Mouse (Mus musculus) hindbrain, embryonic 14.5 days (tissue): ENCODE measurements at regions not wholly inside any gene's neighbourhood (a gene's known extent, or its start where the extent isn't known, plus 50 kb on each side); places are given as distances from the start of the nearest gene placed in this dataset.

Experiments used
- ATAC-seq: fragments of 200-750 bp; cut with Nextera tagmentation; 2 replicates; pipeline ENCODE4 v1.8.0; 2017; ENCODE audit warnings: moderate number of reproducible peaks, mild to moderate bottlenecking, moderate TSS enrichment, moderate library complexity; ENCODE audit not compliant: low FRiP score
- DNase-seq: peaks from one replicate; pipeline ENCODE4 v3.0.0-alpha.2; 2015; ENCODE audit warnings: low spot score
- H3K27ac ChIP-seq: fragments of 300-500 bp; sonication (generic); 2 replicates; pipeline ENCODE4 v1.5.1; 2014; ENCODE audit warnings: mild to moderate bottlenecking, moderate library complexity
- H3K27me3 ChIP-seq: fragments of 300-500 bp; sonication (generic); 2 replicates; pipeline ENCODE4 v1.6.1; 2014; ENCODE audit warnings: mild to moderate bottlenecking, low read length, mixed read lengths; ENCODE audit not compliant: control insufficient read depth, insufficient read depth
- H3K36me3 ChIP-seq: fragments of 300-500 bp; sonication (generic); replicated peaks from 2 replicates; pipeline ENCODE4 v1.6.1; 2014; ENCODE audit not compliant: control insufficient read depth, insufficient read depth
- H3K4me1 ChIP-seq: fragments of 300-500 bp; sonication (generic); replicated peaks from 2 replicates; pipeline ENCODE4 v1.6.1; 2014; ENCODE audit warnings: antibody characterized with exemption, low read length, mixed read lengths; ENCODE audit not compliant: control insufficient read depth, insufficient read depth
- H3K4me2 ChIP-seq: fragments of 300-500 bp; sonication (generic); replicated peaks from 2 replicates; pipeline ENCODE4 v1.6.1; 2014; ENCODE audit warnings: mild to moderate bottlenecking, moderate library complexity
- H3K4me3 ChIP-seq: fragments of 300-500 bp; sonication (generic); replicated peaks from 2 replicates; pipeline ENCODE4 v1.5.1; 2014; ENCODE audit warnings: mild to moderate bottlenecking, low read length
- H3K9ac ChIP-seq: fragments of 300-500 bp; sonication (generic); 2 replicates; pipeline ENCODE4 v1.6.1; 2014
- H3K9me3 ChIP-seq: fragments of 300-500 bp; sonication (generic); 2 replicates; pipeline ENCODE4 v1.6.1; 2016; ENCODE audit warnings: low read length; ENCODE audit not compliant: control insufficient read depth
- WGBS: fragments of 180-500 bp; shearing (Covaris S2); extraction: QIAGEN DNeasy Blood & Tissue Kit; methylation state at CpG from one replicate; pipeline ENCODE4 v1.1.7; 2014; 5-methylcytosine and 5-hydroxymethylcytosine counted together

- no peak for ATAC-seq
- peak; percentile 23 for DNase-seq
- Histone ChIP-seq H3K4me1 (0 out of 2 replicates have a peak, but pooled peaks cover 5% of the 10 kb centered on the region), H3K9ac (no peak overlapping the region), H3K36me3 (no peaks in the 10 kb centered on the region), H3K27ac (no peak overlapping the region), H3K27me3 (no peaks in the 10 kb centered on the region), H3K9me3 (no peaks in the 10 kb centered on the region), H3K4me3 (no peak overlapping the region), H3K4me2 (no peak overlapping the region)
- WGBS: 36% methylated on average over 3 of the region's 3 CpGs
Observed at GRCm38 (mm10) chr11:20967321-20967984, 123.6 kb upstream of the Peli1 start.

- ATAC-seq (no peak), DNase-seq (peak; percentile 21)
- H3K36me3 ChIP-seq: no peaks in the 10 kb centered on the region
- H3K9me3 ChIP-seq: no peaks in the 10 kb centered on the region
- no peak overlapping the region for H3K27ac ChIP-seq
- no peak overlapping the region for H3K9ac ChIP-seq
- 0 out of 2 replicates have a peak, but pooled peaks cover 5% of the 10 kb centered on the region for H3K4me1 ChIP-seq
- WGBS: 29% methylated on average over 2 of the region's 2 CpGs
- no peak overlapping the region for H3K4me2 ChIP-seq
- H3K4me3 ChIP-seq: no peak overlapping the region
- H3K27me3 ChIP-seq: no peaks in the 10 kb centered on the region
Observed at GRCm38 (mm10) chr11:20968341-20968740, 122.8 kb upstream of the Peli1 start.

GRCm38 (mm10) chr11:20973141-20973540, 118.0 kb upstream of the Peli1 start:
- Histone ChIP-seq H3K9ac (no peak overlapping the region), H3K4me3 (no peak overlapping the region), H3K36me3 (no peaks in the 10 kb centered on the region), H3K9me3 (no peaks in the 10 kb centered on the region), H3K27ac (no peak overlapping the region), H3K4me1 (0 out of 2 replicates have a peak, but pooled peaks cover 2% of the 10 kb centered on the region), H3K27me3 (no peaks in the 10 kb centered on the region), H3K4me2 (no peak overlapping the region)
- no peak for ATAC-seq
- 81% methylated on average over 3 of the region's 3 CpGs for WGBS
- no peak for DNase-seq

GRCm38 (mm10) chr11:20981588-20981987, 109.5 kb upstream of the Peli1 start:
- Histone ChIP-seq H3K27ac (no peak overlapping the region), H3K4me1 (peaks cover 7% of the 10 kb centered on the region; the same call in 1 of the 2 replicates), H3K4me2 (no peak overlapping the region), H3K27me3 (no peaks in the 10 kb centered on the region), H3K9me3 (no peaks in the 10 kb centered on the region), H3K9ac (no peak overlapping the region), H3K36me3 (no peaks in the 10 kb centered on the region), H3K4me3 (no peak overlapping the region)
- ATAC-seq (no peak), DNase-seq (no peak)
- 91% methylated on average over 2 of the region's 2 CpGs for WGBS

- DNase-seq (no peak), ATAC-seq (no peak)
- Histone ChIP-seq H3K9me3 (no peaks in the 10 kb centered on the region), H3K27ac (no peak overlapping the region), H3K4me1 (peaks cover 10% of the 10 kb centered on the region), H3K9ac (no peak overlapping the region), H3K4me3 (no peak overlapping the region), H3K27me3 (no peaks in the 10 kb centered on the region), H3K36me3 (no peaks in the 10 kb centered on the region), H3K4me2 (no peak overlapping the region)
- WGBS: 68% methylated on average over 1 of the region's 1 CpGs
Observed at GRCm38 (mm10) chr11:20982010-20982409, 109.1 kb upstream of the Peli1 start.

GRCm38 (mm10) chr11:20982500-20982899, 108.6 kb upstream of the Peli1 start:
- no peak overlapping the region for H3K27ac ChIP-seq
- peaks cover 15% of the 10 kb centered on the region for H3K4me1 ChIP-seq
- H3K4me3 ChIP-seq: no peak overlapping the region
- no peak overlapping the region for H3K4me2 ChIP-seq
- no peak overlapping the region for H3K9ac ChIP-seq
- H3K9me3 ChIP-seq: no peaks in the 10 kb centered on the region
- H3K27me3 ChIP-seq: no peaks in the 10 kb centered on the region
- no peak for ATAC-seq
- 92% methylated on average over 6 of the region's 6 CpGs for WGBS
- H3K36me3 ChIP-seq: no peaks in the 10 kb centered on the region
- DNase-seq: no peak

- Histone ChIP-seq H3K4me3 (no peak overlapping the region), H3K36me3 (no peaks in the 10 kb centered on the region), H3K4me1 (peaks cover 25% of the 10 kb centered on the region), H3K4me2 (no peak overlapping the region), H3K9me3 (no peaks in the 10 kb centered on the region), H3K9ac (no peak overlapping the region), H3K27me3 (no peaks in the 10 kb centered on the region), H3K27ac (no peak overlapping the region)
- ATAC-seq (no peak), DNase-seq (no peak)
- 62% methylated on average over 6 of the region's 6 CpGs for WGBS
Observed at GRCm38 (mm10) chr11:20985069-20985759, 105.9 kb upstream of the Peli1 start.

- H3K4me1 ChIP-seq: peaks cover 30% of the 10 kb centered on the region
- ATAC-seq (no peak), DNase-seq (no peak)
- H3K9ac ChIP-seq: no peak overlapping the region
- no peak overlapping the region for H3K27ac ChIP-seq
- no peaks in the 10 kb centered on the region for H3K27me3 ChIP-seq
- H3K9me3 ChIP-seq: no peaks in the 10 kb centered on the region
- no peaks in the 10 kb centered on the region for H3K36me3 ChIP-seq
- 44% methylated on average over 4 of the region's 4 CpGs for WGBS
- H3K4me3 ChIP-seq: no peak overlapping the region
- no peak overlapping the region for H3K4me2 ChIP-seq
Observed at GRCm38 (mm10) chr11:20985771-20986170, 105.3 kb upstream of the Peli1 start.

- WGBS: 37% methylated on average over 5 of the region's 5 CpGs
- DNase-seq (no peak), ATAC-seq (peak; percentile 83)
- peak overlapping the region; percentile 33 for H3K4me2 ChIP-seq
- no peak overlapping the region for H3K4me3 ChIP-seq
- H3K27me3 ChIP-seq: no peaks in the 10 kb centered on the region
- H3K9ac ChIP-seq: no peak overlapping the region
- H3K36me3 ChIP-seq: no peaks in the 10 kb centered on the region
- no peaks in the 10 kb centered on the region for H3K9me3 ChIP-seq
- H3K4me1 ChIP-seq: peaks cover 31% of the 10 kb centered on the region
- H3K27ac ChIP-seq: peak overlapping the region; percentile 85
Observed at GRCm38 (mm10) chr11:20987171-20987815, 103.8 kb upstream of the Peli1 start.
